Mouse (Mus musculus) olfactory bulb, adult 2 months (tissue): ENCODE results near the gene Gm17268.

ENCODE experiments used
- CTCF ChIP-seq: fragments of 200-500 bp; IDR thresholded peaks from 2 replicates; pipeline ENCODE4 v1.5.1; 2012; ENCODE audit warnings: low read depth, mild to moderate bottlenecking, low read length, moderate library complexity; ENCODE audit not compliant: insufficient read depth
- POLR2A ChIP-seq: fragments of 200-500 bp; IDR thresholded peaks from 2 replicates; pipeline ENCODE4 v1.6.1; 2012; ENCODE audit warnings: mild to moderate bottlenecking, low read depth, low read length, moderate library complexity; ENCODE audit not compliant: insufficient read depth

- TF ChIP-seq CTCF (no peak), POLR2A (no peak)
Measured at GRCm38 (mm10) chr11:82062226-82062625, 23.9 kb upstream of the Gm17268 start.
